Mouse (Mus musculus): ENCODE measurements at regions not wholly inside any gene's neighbourhood (a gene's known extent, or its start where the extent isn't known, plus 50 kb on each side); places are given as distances from the start of the nearest gene placed in this dataset.

DNA sequence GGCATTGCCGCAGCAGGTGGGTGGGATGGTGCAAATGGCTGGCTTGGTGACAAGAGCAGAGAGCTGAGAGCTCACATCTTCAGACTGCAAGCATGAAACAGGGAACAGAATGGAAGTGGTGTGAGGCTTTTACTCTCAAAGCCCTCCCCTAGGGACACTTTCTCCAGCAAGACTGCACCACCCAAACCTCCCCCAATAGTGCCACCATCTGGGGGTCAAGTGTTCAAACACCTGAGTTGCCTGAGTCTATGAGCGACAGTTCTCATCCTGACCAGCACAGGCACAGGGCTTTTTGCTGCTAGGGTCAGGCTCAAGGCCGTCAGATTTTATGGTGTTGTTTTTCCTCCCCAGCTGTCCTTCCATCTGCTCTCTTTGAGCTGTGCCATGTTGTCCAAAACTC is 337.9 kb upstream of the Eif4g2 start:
- no peak for TF ChIP-seq CTCF (IDR thresholded peaks at IDR 0.05; ENCODE audit: insufficient read depth, low read depth, low read length)
- TF ChIP-seq POLR2A (IDR thresholded peaks at IDR 0.05; ENCODE audit: insufficient read depth, low read depth, low read length): no peak
